In genomic region chr11:12232743-12233125, GRCm38 (mm10) we compare ENCODE assay signal across 16 mouse cellular contexts.
A peak's percentile ranks its signal among the peaks of the same experiment; 100 is the strongest.
DNase-seq lines count a peak whose midpoint lies in the region; ATAC-seq lines count a peak whose summit lies in the region.
"Had no signal": no experiment of that assay in that cellular context is flagged by ENCODE, and none has a peak within 500 bp of the region (broad histone marks: within the 10 kb centered on the region; RNA-seq: fewer than 3 reads in every experiment).

No protein-coding gene starts in this region.

- DNase-seq in heart, adult 11 months, result peak; percentile 42
- DNase-seq in heart, postnatal 36 days, result no peak
- DNase-seq in lung, postnatal 4 days, result no peak
- peak; percentile 42 for DNase-seq in NIH3T3 (ENCODE audit: low read depth)
- DNase-seq in brain, adult 2 months (ENCODE audit: low read depth, low spot score), result peak; percentile 33
- no peak for DNase-seq in urinary bladder, postnatal 14 days (ENCODE audit: low spot score)
- DNase-seq: heart, adult 2 months; spleen, adult 18-20 months had no signal

- peaks cover 27% of the 10 kb centered on the region for H3K4me1 ChIP-seq in lung, embryonic 15.5 days
- H3K4me1 ChIP-seq: limb, embryonic 12.5 days; midbrain, embryonic 12.5 days had no signal

- no peak for ATAC-seq in lung, embryonic 15.5 days (ENCODE audit: borderline replicate concordance, extremely low read depth, low FRiP score, low TSS enrichment)
- ATAC-seq: CD4-positive, CD25-positive, alpha-beta regulatory T cell, adult 4 months; intestine, embryonic 16.5 days had no signal

- H3K27ac ChIP-seq in lung, embryonic 15.5 days, result peak overlapping the region; percentile 94
- H3K27ac ChIP-seq: heart, adult 2 months; limb, embryonic 12.5 days; liver, embryonic 14.5 days; macrophage; midbrain, embryonic 12.5 days had no signal

- no peaks in the 10 kb centered on the region for H3K27me3 ChIP-seq in lung, embryonic 15.5 days
- H3K27me3 ChIP-seq: hindbrain, embryonic 13.5 days; limb, embryonic 12.5 days; midbrain, embryonic 12.5 days had no signal

- intact Hi-C loops in heart, postnatal 36 days (cut with DNase I), result no loop called here

- no peak overlapping the region for H3K9ac ChIP-seq in lung, embryonic 15.5 days
- H3K9ac ChIP-seq: hindbrain, embryonic 13.5 days; limb, embryonic 12.5 days; liver, embryonic 14.5 days; midbrain, embryonic 12.5 days had no signal

- WGBS in lung, embryonic 15.5 days, result 47% methylated on average over 3 of the region's 3 CpGs

- no peaks in the 10 kb centered on the region for H3K9me3 ChIP-seq in lung, embryonic 15.5 days
- H3K9me3 ChIP-seq: hindbrain, embryonic 13.5 days; limb, embryonic 12.5 days; midbrain, embryonic 12.5 days had no signal

- H3K4me2 ChIP-seq in lung, embryonic 15.5 days, result 0 out of 2 replicates have a peak overlapping the region, but pooled peaks have one; percentile 10
- H3K4me2 ChIP-seq: hindbrain, embryonic 13.5 days; limb, embryonic 12.5 days; midbrain, embryonic 12.5 days had no signal

- H3K4me3 ChIP-seq in lung, embryonic 15.5 days, result no peak overlapping the region
- H3K4me3 ChIP-seq: heart, adult 2 months; hindbrain, embryonic 13.5 days; limb, embryonic 12.5 days; midbrain, embryonic 12.5 days had no signal

- no peaks in the 10 kb centered on the region for H3K36me3 ChIP-seq in lung, embryonic 15.5 days
- H3K36me3 ChIP-seq: hindbrain, embryonic 13.5 days; limb, embryonic 12.5 days; midbrain, embryonic 12.5 days had no signal

Comparison
In these comparisons a context has a peak if more than half of its experiments do, and no peak if none do; other contexts are left out.
1. DNase-seq: peak in heart, adult 11 months (single experiment), NIH3T3 (single experiment) and brain, adult 2 months (single experiment); none in heart, postnatal 36 days (0 of 2), lung, postnatal 4 days (0 of 2) and urinary bladder, postnatal 14 days (single experiment).